Mouse (Mus musculus) heart, adult 2 months (tissue): ENCODE data around the gene Nfia. TPM values are rescaled to one million over a fixed set of nuclear protein-coding genes. Genes with fewer than 3 reads are reported as not detected.

Source experiments
- DNase-seq, 2 experiments: peaks; one replicate each; pipeline ENCODE4 v3.0.0; 2021
- H3K27ac ChIP-seq: fragments of 200-600 bp; 2 replicates; pipeline ENCODE4 v1.8.1; 2022
- H3K27me3 ChIP-seq: fragments of 200-500 bp; 2 replicates; pipeline ENCODE4 v1.6.1; 2012; ENCODE audit warnings: mild to moderate bottlenecking, low read length, inconsistent platforms, mixed read lengths; ENCODE audit not compliant: control insufficient read depth, insufficient read depth
- H3K36me3 ChIP-seq: fragments of 200-500 bp; 2 replicates; pipeline ENCODE4 v1.6.1; 2012; ENCODE audit warnings: low read length, inconsistent platforms; ENCODE audit not compliant: control insufficient read depth, insufficient read depth
- H3K4me1 ChIP-seq: fragments of 200-500 bp; 2 replicates; pipeline ENCODE4 v1.6.1; 2011; ENCODE audit warnings: low read length; ENCODE audit not compliant: control insufficient read depth, insufficient read depth
- H3K4me3 ChIP-seq: fragments of 200-600 bp; 2 replicates; pipeline ENCODE4 v1.8.1; 2022
- H3K79me2 ChIP-seq: fragments of 200-500 bp; replicated peaks from 2 replicates; pipeline ENCODE4 v1.6.1; 2012; ENCODE audit warnings: mild to moderate bottlenecking, inconsistent platforms, low read length, moderate library complexity, mixed read lengths; ENCODE audit not compliant: control insufficient read depth, insufficient read depth
- H3K9ac ChIP-seq: fragments of 200-500 bp; 2 replicates; pipeline ENCODE4 v1.6.1; 2012; ENCODE audit warnings: low read depth, mild to moderate bottlenecking, control low read depth, inconsistent platforms, low read length, mixed read lengths
- CTCF ChIP-seq: fragments of 200-600 bp; IDR thresholded peaks from 2 replicates; pipeline ENCODE4 v1.8.1; 2022; ENCODE audit warnings: antibody characterized with exemption, mild to moderate bottlenecking, moderate library complexity
- EP300 ChIP-seq: fragments of 200-500 bp; IDR thresholded peaks from 2 replicates; pipeline ENCODE4 v1.6.1; 2011; ENCODE audit warnings: low read depth, low read length, control low read depth; ENCODE audit not compliant: insufficient read depth
- POLR2A ChIP-seq: fragments of 200-500 bp; IDR thresholded peaks from 2 replicates; pipeline ENCODE4 v1.6.1; 2011; ENCODE audit warnings: mild to moderate bottlenecking, low read depth, low read length, control low read depth; ENCODE audit not compliant: insufficient read depth
- WGBS: fragments of 180-500 bp; shearing (Covaris S2); methylation state at CpG from one replicate; pipeline ENCODE4 v1.1.7; 2018; 5-methylcytosine and 5-hydroxymethylcytosine counted together
- intact Hi-C: fragments of 180-260 bp; cut with DNase I; formaldehyde crosslinking; loops from one replicate; pipeline ENCODE4 v1.15.1; 2025
- polyA plus RNA-seq: library from polyadenylated mRNA; depleted of rRNA; stranded (reverse); fragments of >200 nt; gene quantifications from 2 replicates; pipeline ENCODE4 v1.2.3, GENCODE M21; 2012
- total RNA-seq, 2 experiments: library from RNA; stranded (reverse); gene quantifications; 2 replicates each; pipeline ENCODE4 v1.2.3; 2021

Gene Nfia
- total and polyA plus RNA-seq, 3 experiments, result 70.3 to 128 (median 126) TPM

DNA sequence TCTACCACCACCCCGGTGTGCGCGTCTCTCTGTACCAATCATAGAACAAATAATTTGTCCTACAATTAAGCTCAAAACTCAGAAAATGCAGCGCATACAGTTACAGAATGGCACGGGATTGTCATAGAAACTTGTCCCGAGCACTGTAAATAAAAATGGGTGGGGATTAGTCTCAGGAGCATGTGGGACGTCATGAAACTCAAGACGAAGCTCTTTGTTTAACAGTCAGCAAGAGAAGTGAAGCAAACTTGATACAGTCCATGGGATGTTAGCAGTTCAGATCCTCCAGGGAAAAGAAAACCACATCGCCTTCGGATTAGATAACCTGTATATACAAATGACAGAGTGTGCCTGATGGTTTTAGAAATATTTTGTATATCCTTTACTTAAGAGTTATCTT is 24.0 kb downstream of the Nfia start:
- peaks cover 10% of the 10 kb centered on the region for H3K79me2 ChIP-seq
- peak overlapping the region; percentile 10; the same call in 1 of the 2 replicates for H3K4me3 ChIP-seq
- no peak for TF ChIP-seq EP300
- TF ChIP-seq CTCF, result no peak
- TF ChIP-seq POLR2A, result no peak
- H3K9ac ChIP-seq, result peak overlapping the region; percentile 30; the same call in 1 of the 2 replicates
- no peak for DNase-seq
- peaks cover 10% of the 10 kb centered on the region for H3K4me1 ChIP-seq
- H3K36me3 ChIP-seq, result peaks cover 35% of the 10 kb centered on the region
- intact Hi-C loops, result no loop called here
- no peaks in the 10 kb centered on the region for H3K27me3 ChIP-seq
- WGBS, result 48% methylated on average over 10 of the region's 10 CpGs
- peak overlapping the region; percentile 57 for H3K27ac ChIP-seq

DNA sequence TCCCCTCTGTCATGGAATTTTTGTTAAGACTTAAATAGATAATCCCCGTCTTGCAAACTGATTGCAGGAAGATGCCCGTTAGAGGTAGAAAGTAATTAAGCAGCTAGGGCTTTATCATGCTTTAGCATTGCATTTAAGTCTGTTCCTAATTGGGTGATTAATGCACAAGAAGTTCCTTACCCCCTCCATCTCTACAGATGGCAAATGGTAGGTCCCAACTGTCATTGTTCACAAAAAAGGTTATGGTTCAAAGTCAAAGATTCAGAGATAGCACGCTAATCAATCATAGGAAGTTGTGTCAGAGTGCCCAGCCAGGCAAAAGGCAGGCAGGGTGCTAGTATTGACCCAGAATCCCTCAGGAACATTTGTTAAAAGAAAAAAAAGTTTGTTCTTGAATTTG is 31.3 kb downstream of the Nfia start:
- Histone ChIP-seq H3K9ac (no peak overlapping the region), H3K27ac (no peak overlapping the region), H3K4me1 (peaks cover 12% of the 10 kb centered on the region), H3K4me3 (no peak overlapping the region), H3K27me3 (no peaks in the 10 kb centered on the region), H3K36me3 (peaks cover 30% of the 10 kb centered on the region), H3K79me2 (peaks cover 8% of the 10 kb centered on the region)
- TF ChIP-seq CTCF (no peak), EP300 (no peak), POLR2A (no peak)
- WGBS, result 67% methylated on average over 3 of the region's 3 CpGs
- DNase-seq, result no peak
- intact Hi-C loops, result no loop called here

DNA sequence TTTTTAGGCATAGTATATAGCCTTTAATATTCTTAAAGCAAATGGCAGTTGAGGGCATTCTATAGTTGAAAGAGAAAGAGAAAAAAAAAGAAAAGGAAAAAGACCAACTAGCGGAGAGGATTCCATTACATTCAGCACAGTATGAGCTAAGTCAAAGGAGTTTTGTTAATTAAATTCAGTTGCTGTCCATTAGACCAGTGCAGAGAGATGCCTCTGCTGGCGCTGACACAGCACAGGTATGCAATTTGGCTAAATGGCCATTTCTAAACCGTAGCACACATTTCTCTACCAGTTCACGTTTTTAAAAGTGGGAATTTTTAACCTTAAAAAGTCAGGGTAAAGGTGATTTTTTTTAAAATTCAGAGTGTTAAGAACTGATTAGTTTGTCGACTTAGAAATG is 32.1 kb downstream of the Nfia start:
- no peaks in the 10 kb centered on the region for H3K27me3 ChIP-seq
- no peak for DNase-seq
- H3K79me2 ChIP-seq, result peaks cover 8% of the 10 kb centered on the region
- TF ChIP-seq POLR2A (no peak), CTCF (no peak), EP300 (no peak)
- peaks cover 18% of the 10 kb centered on the region for H3K4me1 ChIP-seq
- WGBS, result 81% methylated on average over 5 of the region's 5 CpGs
- H3K27ac ChIP-seq, result no peak overlapping the region
- intact Hi-C loops, result no loop called here
- peaks cover 34% of the 10 kb centered on the region for H3K36me3 ChIP-seq
- H3K4me3 ChIP-seq, result no peak overlapping the region
- H3K9ac ChIP-seq, result no peak overlapping the region

DNA sequence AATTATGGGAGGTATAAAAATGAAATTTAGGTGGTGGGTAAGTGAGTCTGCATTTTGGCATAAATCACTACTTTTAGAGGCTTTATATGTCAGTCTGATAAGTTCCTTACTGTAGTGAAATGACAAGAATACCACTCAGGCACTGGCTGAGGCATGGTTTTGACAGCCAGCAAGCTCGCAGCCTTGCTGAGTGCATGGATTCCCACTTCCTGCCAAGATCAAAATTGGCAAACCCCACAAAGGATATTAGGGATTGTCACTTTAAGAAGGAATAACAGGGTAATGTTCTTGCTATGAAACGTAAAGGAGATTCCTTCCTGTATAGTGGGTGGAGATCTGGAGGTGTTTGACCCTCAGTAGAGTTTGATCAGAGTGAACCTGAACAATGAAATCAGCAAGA is 32.7 kb downstream of the Nfia start:
- no peak for DNase-seq
- Histone ChIP-seq H3K27me3 (no peaks in the 10 kb centered on the region), H3K9ac (no peak overlapping the region; the same call in 1 of the 2 replicates), H3K79me2 (peaks cover 8% of the 10 kb centered on the region), H3K27ac (peak overlapping the region; percentile 18; the same call in 1 of the 2 replicates), H3K4me3 (no peak overlapping the region), H3K36me3 (peaks cover 41% of the 10 kb centered on the region), H3K4me1 (peaks cover 17% of the 10 kb centered on the region)
- TF ChIP-seq CTCF (no peak), POLR2A (no peak), EP300 (no peak)
- intact Hi-C loops, result no loop called here
- WGBS, result 8% methylated on average over 2 of the region's 2 CpGs

DNA sequence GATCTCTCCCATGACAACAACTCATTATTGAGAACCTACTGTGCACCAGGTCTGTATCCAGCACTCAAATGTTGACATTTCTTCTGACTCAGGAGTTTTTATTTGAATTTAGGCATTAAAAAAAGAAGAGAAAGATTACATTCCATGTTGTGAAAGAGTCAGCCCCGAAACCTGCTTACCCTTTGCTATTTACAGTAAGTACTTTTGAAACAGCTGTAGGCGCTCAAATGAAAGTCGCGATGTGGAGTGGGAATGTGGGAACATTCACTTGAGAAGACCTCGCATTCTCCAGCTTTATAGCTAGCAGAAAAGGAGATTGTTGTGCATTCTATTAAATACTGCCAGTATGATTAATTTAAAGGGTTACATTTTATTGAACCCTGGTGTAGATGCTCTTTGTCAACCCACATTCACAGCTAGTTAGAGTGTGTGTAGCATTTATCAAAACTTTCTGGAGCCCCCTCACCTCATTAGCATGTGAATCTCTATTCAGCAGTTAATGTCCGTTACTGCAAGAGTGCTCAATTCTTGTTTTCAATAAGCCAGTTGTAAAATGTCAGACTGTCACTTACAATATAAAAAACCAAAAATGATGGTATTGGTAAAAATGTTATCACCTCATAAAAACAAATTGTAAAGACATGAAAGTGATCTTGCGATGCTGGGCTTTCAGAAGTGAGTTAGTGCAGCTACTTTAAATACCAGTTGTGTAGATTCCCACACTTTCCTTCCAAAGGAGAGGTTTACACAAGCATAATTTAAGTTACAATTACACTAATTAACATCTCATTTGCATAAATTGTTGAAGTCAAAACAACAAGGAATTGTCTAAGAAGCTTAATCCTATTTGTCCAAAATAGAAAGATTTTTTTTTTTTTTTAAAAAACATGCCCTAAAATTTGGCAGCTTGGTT is 33.6 kb downstream of the Nfia start:
- TF ChIP-seq EP300, result no peak
- TF ChIP-seq POLR2A, result no peak
- no peak for TF ChIP-seq CTCF
- DNase-seq, result no peak
- Histone ChIP-seq H3K27me3 (no peaks in the 10 kb centered on the region), H3K4me3 (no peak overlapping the region), H3K27ac (no peak overlapping the region; the same call in 1 of the 2 replicates), H3K79me2 (peaks cover 8% of the 10 kb centered on the region), H3K36me3 (peaks cover 45% of the 10 kb centered on the region), H3K4me1 (peaks cover 20% of the 10 kb centered on the region), H3K9ac (no peak overlapping the region)
- 72% methylated on average over 7 of the region's 7 CpGs for WGBS
- intact Hi-C loops, result no loop called here

DNA sequence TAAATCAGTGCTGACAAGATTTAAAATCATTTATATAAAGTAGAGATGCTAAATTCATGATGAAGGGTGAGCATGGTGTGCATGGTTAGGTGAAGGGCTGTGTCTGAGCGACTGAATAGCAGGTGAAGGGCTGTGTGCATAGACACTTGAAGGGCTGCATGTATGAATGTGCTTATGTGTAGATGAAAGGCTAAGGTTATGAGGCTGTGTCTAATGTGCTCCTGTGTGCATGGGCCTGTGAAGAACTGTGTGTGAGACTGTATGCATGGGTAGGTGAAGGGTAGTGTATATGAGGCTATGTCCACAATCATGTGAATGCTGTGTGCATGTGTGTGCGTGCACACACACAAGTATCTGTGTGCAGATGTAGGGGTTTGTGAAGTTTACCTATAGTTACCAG is 34.4 kb downstream of the Nfia start:
- TF ChIP-seq CTCF (no peak), EP300 (no peak), POLR2A (no peak)
- peaks cover 8% of the 10 kb centered on the region for H3K79me2 ChIP-seq
- H3K27ac ChIP-seq, result no peak overlapping the region
- peaks cover 20% of the 10 kb centered on the region for H3K4me1 ChIP-seq
- H3K27me3 ChIP-seq, result no peaks in the 10 kb centered on the region
- no peak for DNase-seq
- 90% methylated on average over 2 of the region's 2 CpGs for WGBS
- H3K4me3 ChIP-seq, result no peak overlapping the region
- peaks cover 45% of the 10 kb centered on the region for H3K36me3 ChIP-seq
- intact Hi-C loops, result no loop called here
- no peak overlapping the region for H3K9ac ChIP-seq
